Mouse (Mus musculus) mouse embryonic stem cell (cell line): ENCODE measurements around the gene Odf3l2.

Experiments used
- in situ Hi-C, 2 experiments: fragments of 300-500 bp; cut with MboI; formaldehyde crosslinking; loops; 1 replicate in 1 of 2; 3 replicates in 1 of 2; pipeline ENCODE4 v1.14.3; 2019 to 2020; ENCODE audit warnings: low sequenced_read_pairs in 2 of 2, low pct_unique_long_range_greater_than_20kb in 1 of 2, mixed read lengths in 1 of 2; ENCODE audit not compliant: unreplicated experiment in 1 of 2

Gene Odf3l2

DNA sequence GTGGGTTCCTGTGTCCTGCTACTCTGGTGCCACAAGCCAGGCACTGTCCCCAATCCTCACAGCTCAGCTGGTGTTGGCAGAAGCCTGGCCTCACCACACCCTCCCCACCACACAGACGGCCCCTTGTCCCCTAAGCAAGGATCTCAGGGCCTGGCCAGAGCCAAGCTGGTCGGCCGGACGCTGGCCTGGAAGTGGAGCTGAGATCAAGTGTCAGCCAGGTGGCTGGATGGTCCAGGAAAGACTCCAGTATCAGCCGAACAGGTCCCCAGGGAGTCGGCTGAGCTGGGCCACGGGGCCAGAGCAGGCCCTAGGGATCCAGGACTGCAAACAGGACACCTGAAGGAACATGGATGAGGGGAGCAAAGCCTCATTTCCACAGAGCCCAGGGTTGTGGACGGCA lies at the start of gene Odf3l2:
TSS of gene Odf3l2 (minus strand) at position 28 of the 400 bp plus-strand sequence.
- in situ Hi-C loops, result loop anchor here in 1 of 2 experiments (5.0 kb wide), 1 partner anchor 43 kb away; no protein-coding TSS in a partner anchor

DNA sequence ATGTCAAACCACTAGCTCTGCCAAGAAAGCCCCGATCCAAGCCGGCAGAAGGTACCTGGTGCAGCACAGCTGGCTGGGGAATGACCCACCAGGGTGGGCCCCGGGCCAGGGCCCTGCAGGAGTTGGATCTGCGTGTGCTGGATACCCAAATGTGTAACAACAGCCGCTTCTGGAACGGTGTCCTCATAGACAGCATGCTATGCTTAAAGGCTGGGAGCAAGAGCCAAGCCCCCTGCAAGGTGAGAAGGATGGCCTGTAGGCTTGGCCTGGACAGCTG lies 48.8 kb upstream of the Odf3l2 start:
- in situ Hi-C loops, result no loop called here

DNA sequence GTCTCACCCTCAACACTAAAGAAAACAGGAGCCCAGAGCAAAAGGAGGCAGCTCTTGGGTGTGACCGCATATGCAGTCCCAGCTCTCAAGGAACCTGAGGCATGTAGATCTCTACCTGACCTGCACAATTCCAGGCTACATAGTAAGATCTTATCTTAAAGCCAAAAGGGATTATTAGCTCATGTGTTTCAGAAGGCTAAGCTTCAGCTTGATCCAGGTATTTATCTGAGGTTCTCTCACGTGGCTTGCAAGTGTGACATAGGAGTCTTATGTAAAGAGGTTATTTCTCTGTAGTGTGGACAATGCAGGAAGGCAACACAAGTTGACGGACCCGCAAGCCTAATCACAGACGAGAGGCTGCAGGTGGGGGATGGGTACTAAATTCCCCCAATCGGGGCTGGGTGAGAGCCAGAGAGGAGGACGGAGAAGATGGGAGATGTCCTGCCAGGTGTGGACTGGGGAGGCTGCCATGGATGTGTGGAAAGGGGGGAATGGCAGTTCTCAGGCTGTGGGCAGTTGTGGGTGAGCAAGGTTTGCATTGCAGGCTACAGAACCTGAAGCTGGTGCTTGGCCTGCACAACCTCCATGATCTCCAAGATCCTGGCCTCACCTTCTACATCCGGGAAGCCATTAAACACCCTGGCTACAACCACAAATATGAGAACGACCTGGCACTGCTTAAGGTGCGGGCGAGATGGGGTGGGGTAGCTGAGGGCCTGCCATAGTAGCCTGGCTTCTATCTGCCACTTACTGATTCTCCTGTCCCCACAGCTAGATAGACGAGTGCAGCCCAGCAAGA lies 48.2 kb upstream of the Odf3l2 start:
- in situ Hi-C loops, result no loop called here

DNA sequence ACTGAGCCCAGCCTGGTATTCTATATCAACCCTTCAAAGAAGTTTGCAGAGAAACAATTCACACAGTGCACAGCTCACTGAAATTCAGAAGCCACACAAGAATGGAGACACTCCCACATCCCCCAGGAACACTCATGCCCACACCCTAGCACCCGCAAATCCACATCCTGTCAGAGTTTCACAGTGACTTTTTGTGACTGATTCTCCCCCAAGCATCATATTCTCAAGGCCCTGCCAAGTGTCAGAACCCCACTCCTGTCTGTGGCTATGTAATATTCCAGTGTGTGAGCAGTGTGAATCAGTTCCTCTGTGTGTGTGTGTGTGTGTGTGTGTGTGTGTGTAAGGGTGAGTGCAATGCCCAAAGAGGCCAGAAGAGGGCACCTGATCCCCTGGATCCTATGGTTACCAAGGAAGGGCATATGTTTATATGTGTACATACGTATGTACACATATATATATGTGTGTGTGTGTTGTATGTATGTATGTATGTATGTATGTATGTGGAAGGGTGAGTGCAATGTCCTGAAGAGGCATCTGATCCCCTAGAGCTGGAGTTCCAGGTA lies 46.5 kb upstream of the Odf3l2 start:
- in situ Hi-C loops, result no loop called here

DNA sequence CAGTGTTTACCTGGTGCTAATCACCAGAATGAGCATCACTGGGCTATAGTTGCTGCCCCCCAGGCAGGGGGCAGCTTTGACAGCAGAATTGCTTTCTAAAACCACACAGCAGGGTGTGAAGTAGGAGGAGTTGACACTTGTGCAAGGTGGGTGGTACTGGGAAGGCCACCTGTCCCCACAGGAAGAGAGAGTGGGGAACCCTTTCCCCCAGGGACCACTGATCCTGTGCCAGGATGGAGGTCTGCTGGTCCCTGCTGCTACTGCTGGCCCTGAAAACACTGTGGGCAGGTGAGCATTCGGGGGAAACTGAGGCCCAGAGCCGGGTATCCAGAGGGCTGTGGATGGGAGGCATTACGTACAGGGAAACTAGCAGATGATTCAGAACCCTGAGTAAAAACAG lies 43.6 kb upstream of the Odf3l2 start:
- in situ Hi-C loops, result no loop called here

DNA sequence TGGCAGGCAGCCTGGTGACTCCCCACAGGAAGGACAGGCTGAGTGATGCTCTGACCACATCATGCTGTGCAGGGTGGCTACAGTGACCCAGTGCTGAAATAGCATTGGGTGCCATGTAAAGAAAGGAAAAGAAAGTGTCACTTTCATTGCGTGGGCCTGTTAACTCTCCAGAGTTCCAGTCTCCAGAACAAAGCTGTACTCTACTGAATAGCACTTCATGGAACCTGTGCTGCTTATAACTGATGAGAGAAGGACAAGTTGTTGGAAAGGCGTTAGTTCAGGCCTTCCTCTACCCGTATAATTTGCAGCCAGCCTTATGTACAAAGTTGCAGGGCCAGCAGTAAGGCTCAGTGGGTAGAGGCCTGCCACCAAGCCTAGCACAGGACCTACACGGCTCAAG lies 43.2 kb upstream of the Odf3l2 start, which contains the start of gene Gzmm:
TSS of gene Gzmm (plus strand) at position 301 of the 400 bp plus-strand sequence.
- in situ Hi-C loops, result no loop called here

DNA sequence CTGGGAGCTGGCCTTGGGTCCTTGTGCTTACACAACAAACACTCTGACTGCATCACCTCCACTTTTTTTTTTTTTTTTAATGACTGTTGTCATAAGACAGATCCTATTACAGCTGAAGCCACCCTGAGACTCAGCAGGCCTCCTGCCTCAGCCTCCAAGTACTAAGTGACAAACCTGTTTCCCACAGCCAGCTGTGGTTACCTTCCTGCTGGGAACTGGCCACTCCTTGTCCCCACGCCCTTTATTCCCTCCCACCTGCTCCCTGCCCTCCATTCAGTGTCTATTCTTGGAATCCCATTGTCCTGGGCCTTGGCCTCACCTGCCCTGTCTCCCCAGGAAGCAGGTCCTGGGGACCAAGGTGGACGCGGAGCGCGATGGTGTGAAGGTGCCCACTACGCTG lies 42.0 kb upstream of the Odf3l2 start:
- in situ Hi-C loops, result no loop called here

DNA sequence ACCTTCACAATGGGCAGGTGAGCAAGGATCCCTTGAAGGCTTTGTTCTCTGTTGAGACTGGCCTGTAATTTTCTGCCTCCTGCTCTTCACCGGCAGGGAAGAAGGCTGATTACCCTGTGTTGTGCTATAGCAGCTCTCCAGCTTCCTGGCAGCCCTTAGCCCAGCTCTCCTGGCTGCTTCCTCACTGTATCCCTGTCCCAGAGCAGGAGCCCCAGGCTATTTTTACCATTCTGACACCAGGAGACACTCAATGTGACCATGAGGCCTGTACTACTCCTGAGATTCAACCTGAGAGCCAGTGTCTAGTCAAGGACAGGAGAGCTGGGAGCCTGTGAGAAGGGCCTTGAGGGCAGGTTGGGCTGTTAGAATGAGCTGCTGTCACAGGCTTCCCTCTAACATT lies 41.2 kb upstream of the Odf3l2 start:
- in situ Hi-C loops, result no loop called here

DNA sequence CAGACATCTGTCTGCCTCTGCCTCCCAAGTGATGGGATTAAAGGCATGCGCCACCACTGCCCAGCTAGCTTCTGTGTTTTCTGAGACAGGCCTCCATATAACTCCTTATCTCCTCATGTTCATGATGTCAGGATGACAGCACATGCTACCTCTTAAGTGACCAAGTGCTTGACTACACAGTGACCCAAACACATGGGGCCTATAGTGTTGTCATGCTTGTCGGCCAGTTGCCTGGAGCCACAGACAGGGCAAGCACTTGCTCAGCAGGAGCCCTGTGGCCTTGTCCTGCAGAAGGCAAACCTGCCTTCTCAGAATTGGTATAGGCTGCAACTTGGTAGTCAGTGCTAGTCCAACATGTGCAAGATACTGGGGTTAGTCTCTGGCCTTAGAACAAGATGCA lies 40.7 kb upstream of the Odf3l2 start:
- in situ Hi-C loops, result no loop called here

DNA sequence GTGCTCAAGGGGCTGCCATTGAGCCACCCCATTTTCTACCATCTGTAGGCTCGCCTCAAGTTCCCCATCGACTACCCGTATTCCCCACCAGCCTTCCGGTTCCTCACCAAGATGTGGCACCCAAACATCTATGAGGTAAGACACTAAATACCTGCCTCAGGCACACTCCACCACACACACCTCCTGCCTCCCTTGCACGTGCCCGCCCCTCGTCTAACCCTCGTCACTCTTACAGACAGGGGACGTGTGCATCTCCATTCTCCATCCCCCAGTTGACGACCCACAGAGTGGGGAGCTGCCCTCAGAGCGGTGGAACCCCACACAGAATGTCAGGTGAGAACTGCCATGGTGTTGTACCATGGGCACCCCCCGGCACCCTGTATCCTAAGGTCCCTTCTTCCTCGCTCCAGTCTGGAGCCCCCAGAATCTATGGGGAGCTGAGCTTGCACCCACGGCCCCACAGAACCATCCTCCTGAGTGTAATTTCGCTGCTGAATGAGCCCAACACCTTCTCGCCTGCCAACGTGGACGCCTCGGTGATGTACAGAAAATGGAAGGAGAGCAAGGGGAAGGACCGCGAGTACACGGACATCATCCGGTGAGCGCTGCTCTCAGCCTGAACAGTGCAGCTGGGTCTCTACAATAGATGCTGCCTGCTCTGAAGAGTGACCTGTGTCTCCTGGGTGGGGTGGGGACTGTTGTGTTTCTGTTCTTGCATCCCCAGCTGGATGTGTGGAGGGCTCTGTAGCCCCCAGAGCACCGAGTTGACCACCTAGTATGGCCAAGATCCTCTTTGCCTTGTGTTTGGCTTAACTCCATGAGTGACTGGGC lies 39.4 kb upstream of the Odf3l2 start:
- in situ Hi-C loops, result no loop called here

DNA sequence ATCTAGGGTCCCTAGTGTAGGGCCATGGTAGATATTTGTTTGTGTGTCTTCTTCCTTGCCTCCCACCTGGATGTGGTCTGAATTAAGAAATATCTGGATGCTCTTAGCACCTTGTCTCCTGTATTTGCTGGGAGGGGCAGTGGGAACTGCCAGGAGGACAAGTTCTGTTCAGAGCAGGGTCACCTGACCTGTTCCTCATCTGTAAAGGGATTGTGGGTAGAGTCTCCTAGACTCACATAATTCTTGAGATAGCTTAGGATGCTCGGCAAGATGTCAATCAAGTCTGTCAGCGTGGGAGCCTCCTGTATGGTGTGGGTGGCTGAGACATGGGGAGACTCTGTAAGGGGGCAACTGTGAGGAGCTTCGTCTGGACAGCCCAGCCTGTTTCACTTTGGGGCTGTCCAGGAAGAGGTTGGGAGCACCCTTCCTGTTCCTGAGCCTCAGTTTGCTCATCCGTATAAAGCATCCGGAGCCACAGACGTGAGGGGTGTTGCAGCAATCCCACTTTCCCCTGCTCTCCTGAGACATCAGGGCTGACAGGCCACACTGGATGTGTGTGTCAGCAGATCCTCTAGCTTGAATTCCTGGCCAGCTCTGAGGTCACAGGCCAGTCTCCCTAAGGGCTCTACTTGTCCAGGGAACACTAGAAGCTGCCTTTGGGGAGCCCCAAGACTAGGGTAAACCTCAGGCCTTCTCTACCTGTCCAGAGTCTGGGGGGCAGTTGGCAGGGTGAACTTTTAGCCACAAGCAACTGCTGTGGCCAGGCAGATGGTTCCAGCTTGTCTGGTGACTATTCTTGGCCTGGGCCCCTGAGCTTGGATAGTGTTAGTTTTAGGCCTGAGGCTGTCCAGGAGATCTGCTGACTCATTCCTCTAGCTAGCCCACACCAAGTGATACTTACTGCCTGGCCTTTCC lies 38.4 kb upstream of the Odf3l2 start:
- in situ Hi-C loops, result no loop called here

DNA sequence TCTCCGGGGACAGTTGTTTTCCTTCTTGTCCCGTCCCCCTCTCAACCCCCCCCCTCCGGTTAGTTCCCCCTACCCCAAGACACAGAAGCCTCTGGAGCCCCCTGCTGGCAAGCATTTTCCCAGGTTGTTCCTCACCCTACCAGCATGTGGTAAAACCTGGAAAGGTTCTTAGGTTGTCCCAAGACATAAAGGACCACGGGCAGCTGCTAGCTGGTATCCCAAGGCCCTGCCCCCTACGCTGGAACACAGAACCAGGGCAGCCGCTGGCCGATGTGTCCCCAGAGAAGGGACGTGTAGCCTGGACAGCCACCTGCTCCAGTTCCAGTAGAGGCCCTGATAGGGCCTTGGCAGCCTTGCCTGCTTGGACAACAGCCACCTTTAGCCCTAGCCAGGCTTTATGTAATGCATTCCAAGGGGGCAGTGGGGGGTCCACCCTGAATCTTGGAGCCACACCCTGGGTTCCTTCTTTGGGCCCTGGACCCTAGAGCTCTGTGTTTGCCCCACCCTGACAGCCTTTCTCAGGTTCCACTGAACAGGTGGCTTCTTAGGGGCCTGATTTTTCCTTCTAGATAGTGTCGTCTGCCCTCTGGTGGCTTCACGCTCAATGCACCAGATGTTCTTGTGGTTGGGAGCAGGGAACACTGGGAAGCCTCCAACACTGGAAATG lies 37.5 kb upstream of the Odf3l2 start:
- in situ Hi-C loops, result no loop called here

DNA sequence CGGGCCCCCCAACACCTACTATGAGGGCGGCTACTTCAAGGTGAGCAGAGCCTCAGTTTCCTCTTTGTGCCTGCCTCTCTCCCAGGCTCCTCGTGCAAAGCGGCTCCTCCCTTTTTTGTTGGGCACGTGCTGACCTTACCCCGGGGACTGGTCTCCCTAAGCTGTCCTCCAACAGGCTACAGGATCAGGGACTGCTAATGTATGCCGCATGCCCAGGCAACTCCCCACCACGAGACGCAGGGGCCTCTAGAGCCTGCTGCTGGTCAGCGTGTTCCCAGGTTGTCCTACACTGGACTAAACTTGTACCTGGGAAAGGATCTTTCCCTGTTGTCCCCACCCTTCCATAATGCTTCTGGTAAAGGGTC lies 37.0 kb upstream of the Odf3l2 start:
- in situ Hi-C loops, result no loop called here

DNA sequence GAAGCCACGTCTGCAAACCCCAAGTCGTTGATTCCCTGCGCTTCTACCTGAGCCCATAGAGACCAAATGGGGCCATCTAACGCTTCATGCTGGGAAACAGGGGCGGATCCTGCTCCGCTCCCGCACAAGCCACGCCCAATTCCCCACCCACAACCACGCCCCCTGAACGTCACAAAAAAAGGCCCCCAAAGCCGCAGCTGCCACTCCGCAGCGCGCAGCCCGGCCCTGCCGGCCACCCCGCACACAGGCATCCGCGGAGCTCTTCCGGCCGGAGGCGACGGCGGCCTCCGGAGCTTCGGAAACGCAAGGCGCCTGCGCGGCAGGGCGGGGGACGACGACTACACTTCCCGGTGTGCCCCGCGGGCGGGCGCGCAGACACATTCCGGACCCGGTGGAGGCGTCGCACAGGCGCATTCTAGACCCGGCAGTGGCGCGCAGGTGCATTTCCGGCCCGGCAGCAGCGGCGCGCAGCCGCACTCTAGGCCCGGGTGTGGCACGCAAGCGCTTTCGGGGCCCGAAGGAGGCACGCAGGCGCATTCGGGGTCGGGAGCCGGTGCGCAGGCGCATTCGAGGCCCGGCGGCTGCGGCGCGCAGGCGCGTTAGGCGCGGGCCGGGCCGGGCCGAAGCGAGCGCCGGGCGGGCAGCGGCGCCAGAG lies 36.2 kb upstream of the Odf3l2 start, which contains the start of gene Cdc34:
TSS of gene Cdc34 (plus strand) at position 605 of the 655 bp plus-strand sequence.
- in situ Hi-C loops, result no loop called here

DNA sequence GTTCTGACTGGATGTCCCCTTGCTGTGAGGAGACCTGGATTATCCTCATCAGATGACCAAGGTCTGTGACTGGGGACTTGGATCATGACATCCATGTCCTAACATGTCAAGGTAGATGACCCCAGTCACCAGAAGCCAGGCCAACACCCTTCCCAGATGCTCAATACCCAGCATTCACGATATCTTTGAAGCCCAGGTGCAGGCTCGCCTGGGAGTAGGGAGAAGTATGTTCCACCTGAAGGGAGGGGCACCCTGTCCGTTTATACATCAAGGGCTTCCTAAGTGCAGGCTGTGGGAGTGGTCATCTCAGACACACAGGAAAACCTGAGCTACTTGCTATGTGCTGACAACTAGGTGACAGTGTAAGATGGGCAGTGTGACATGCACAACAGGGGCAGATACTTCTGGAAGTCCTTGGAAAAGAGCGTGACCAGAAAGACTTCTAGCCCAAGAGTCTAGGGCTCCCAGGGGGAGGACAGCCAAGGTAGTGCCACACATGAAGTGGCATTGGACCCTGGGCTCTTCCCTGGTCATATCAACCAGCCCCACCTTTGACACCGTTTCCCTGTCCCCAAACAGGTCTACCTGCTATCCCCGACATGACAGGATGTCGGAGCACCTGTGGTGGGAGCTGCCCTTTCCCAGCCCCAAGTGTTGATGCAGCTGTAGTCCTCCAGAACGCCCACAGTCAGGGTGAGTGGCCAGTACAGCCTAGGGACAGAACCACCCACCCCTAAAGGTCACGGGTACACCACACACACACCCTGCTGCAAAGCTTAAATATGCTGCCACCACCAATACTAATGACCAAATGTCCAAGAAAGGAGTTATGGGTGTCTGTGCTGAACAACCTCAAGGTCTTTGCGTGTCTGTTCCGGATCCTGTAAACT lies 35.3 kb upstream of the Odf3l2 start:
- in situ Hi-C loops, result no loop called here

DNA sequence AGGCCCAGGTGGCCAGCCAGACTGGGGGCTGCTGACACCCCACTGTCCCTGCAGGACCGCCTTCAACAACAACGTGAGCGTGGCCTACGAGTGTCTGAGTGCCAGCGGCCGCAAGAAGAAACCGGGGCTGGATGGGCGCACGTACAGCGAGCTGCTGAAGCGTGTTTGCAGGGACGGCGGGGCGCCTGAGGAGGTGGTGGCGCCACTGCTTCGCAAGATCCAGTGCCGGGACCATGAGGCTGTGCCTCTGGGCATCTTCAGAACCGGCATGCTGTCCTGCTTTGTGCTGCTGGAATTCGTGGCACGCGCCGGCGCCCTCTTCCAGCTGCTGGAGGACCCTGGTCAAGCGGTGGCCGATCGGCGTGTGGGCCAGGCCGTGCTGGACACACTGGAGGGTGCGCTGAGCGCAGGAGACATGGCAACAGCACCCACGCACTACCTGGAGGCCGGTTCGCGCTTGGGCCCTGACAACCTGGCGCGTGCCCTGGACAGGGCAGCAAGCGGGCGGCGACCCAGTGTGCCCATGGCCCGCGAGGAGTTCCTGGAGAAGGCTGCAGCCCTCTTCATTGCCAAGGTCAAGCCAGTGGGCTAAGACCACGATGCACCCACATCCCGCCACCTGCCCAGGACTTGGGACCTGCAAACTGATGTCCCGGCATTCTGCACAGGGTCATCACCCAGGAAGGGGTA lies 30.0 kb upstream of the Odf3l2 start:
- in situ Hi-C loops, result no loop called here
